Mouse (Mus musculus) T-helper 17 cell (primary cell): ENCODE data around the gene Qrich2.

Experiments used
- in situ Hi-C, 2 experiments: fragments of 300-600 bp; cut with MboI, MseI; formaldehyde crosslinking; loops; 1 replicate in 1 of 2; 2 replicates in 1 of 2; pipeline ENCODE4 v1.15.1; 2025; ENCODE audit warnings: high pct_unique_total_duplicates in 2 of 2

Gene Qrich2

GRCm38 (mm10) chr11:116416196-116416943 is 49.7 kb downstream of the Qrich2 start:
- in situ Hi-C loops: loop anchor here (25.0 kb wide), 4 partner anchors 921 to 1921 kb away; partner anchors contain the start of genes Cep295nl (in 1 of the 2), Cyth1 (in 1 of the 2), Nat9 (in 1 of the 2) and Tmem104 (in 1 of the 2)

- in situ Hi-C loops: loop anchor here (25.0 kb wide), 4 partner anchors 924 to 1924 kb away; partner anchors contain the start of genes Cep295nl (in 1 of the 2), Cyth1 (in 1 of the 2), Nat9 (in 1 of the 2) and Tmem104 (in 1 of the 2)
Observed at GRCm38 (mm10) chr11:116413631-116414022, 52.4 kb downstream of the Qrich2 start.

DNA sequence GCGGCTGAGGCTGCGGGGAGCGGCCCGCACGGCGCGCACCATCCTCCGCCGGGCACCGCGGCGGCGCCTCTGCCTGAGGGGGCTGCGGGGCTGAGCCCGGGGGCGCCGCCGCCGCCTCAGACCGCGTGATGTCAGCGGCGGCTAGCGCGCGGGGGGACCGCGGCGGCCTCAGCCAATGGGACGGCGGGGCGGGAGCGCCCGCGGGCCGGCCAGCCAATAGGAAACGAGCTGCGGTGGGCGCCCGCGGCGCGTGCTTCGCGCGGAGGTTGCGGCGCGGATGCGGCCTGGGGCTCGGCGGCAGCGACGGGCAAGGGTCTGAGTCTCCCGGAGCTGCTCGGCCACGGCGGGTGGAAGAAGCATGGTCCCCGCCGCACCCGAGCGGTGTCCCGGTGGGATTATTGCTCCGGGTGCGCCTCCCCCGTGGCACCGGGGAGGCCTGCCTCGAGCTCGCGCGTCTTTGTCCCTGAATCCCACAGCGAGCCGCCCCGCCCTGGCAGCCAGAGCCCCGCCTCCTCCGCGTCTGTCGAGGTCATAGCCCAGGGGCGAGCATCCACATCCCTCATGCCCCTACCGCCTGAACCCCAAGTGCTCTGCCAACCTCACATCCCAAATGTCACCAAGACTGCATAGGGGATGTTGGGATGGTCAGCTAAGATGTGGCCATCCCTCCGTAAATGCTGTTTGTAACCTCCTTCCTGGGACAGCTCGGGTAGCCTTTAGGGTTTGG is 53.0 kb downstream of the Qrich2 start, which contains the start of gene Rnf157:
TSS of gene Rnf157 (minus strand) at position 129 of the 727 bp plus-strand sequence.
- in situ Hi-C loops: loop anchor here (25.0 kb wide), 4 partner anchors 924 to 1924 kb away; partner anchors contain the start of genes Cep295nl (in 1 of the 2), Cyth1 (in 1 of the 2), Nat9 (in 1 of the 2) and Tmem104 (in 1 of the 2)

DNA sequence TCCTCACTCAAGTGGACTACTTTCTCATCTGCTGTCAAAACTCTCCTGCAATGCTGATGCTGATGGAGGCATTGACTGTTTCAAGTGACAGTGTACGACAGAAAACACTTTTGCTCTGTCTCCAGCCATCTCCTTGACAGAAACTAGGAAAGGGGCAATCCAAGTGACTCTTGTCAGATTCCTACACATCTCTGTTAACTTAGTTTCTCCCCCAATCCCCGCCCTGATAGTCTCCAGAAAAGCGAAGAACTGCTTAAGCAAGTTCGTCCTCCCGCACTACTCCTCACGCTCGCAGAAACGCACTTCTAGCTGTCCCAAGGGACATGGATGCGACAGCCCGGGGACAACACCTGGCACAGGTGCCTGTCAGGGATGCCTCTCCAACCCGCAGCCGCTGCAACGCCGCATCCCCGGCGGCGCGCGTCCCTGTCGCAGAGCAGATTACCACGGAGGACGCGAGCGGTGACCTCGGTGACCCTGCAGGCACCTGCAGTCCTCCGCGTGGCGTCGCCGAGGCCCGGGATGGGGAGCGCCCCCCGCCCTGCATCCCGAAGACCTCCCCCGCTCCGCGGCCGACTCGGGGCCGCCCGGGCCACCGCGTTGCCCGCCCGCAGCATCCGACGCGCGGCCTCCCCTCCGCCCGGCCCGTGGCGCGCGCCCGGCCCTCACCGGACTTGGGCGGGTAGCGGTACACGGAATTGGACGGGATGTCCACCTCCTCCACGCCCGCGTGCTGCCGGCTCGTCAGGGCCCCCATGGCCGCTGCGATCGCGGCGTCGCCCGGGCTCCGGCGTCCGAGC is 53.8 kb downstream of the Qrich2 start:
- in situ Hi-C loops: loop anchor here (25.0 kb wide), 4 partner anchors 925 to 1925 kb away; partner anchors contain the start of genes Cep295nl (in 1 of the 2), Cyth1 (in 1 of the 2), Nat9 (in 1 of the 2) and Tmem104 (in 1 of the 2)

GRCm38 (mm10) chr11:116411582-116411981 is 54.5 kb downstream of the Qrich2 start:
- in situ Hi-C loops: loop anchor here (25.0 kb wide), 4 partner anchors 926 to 1926 kb away; partner anchors contain the start of genes Cep295nl (in 1 of the 2), Cyth1 (in 1 of the 2), Nat9 (in 1 of the 2) and Tmem104 (in 1 of the 2)

DNA sequence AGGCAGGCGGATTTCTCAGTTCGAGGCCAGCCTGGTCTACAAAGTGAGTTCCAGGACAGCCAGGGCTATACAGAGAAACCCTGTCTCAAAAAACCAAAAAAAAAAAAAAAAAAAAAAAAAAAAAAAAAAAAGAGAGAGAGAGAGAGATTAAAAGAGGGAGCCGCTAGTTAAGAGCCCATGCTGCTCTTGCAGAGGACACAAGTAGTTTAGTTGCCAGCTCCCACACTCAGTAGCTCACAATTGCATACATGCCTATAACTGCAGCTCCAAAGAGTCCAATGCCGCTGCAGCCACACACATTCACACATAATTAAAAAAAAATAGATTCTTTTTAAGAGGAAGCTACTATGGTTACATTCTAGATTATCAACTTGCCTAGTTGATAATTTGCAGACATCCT is 55.6 kb downstream of the Qrich2 start:
- in situ Hi-C loops: loop anchor here (25.0 kb wide), 4 partner anchors 927 to 1927 kb away; partner anchors contain the start of genes Cep295nl (in 1 of the 2), Cyth1 (in 1 of the 2), Nat9 (in 1 of the 2) and Tmem104 (in 1 of the 2)

GRCm38 (mm10) chr11:116409008-116409407 is 57.0 kb downstream of the Qrich2 start:
- in situ Hi-C loops: loop anchor here (25.0 kb wide), 4 partner anchors 928 to 1928 kb away; partner anchors contain the start of genes Cep295nl (in 1 of the 2), Cyth1 (in 1 of the 2), Nat9 (in 1 of the 2) and Tmem104 (in 1 of the 2)

- in situ Hi-C loops: loop anchor here (25.0 kb wide), 4 partner anchors 931 to 1931 kb away; partner anchors contain the start of genes Cep295nl (in 1 of the 2), Cyth1 (in 1 of the 2), Nat9 (in 1 of the 2) and Tmem104 (in 1 of the 2)
Observed at GRCm38 (mm10) chr11:116406231-116406728, 59.8 kb downstream of the Qrich2 start.

- in situ Hi-C loops: loop anchor here (25.0 kb wide), 4 partner anchors 932 to 1932 kb away; partner anchors contain the start of genes Cep295nl (in 1 of the 2), Cyth1 (in 1 of the 2), Nat9 (in 1 of the 2) and Tmem104 (in 1 of the 2)
Observed at GRCm38 (mm10) chr11:116405601-116406000, 60.4 kb downstream of the Qrich2 start.

DNA sequence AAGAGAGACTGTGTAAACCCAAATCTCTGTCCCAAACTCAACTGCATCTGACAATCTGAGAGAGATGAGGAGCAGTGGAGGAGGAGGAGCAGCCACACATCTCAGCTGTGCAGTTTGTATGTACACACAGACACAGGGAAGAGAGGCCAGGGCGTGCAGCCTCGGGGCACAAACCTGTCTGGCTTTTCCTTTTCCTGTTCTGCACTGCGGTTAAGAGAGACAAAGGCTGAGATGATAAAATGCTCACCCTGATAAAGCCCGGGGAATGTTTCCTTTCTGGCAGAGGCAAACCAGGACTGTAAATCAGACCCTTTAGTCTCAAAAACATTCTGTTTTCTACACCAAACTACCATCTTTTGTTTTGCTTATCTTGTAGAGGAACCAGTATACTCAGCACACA is 65.5 kb downstream of the Qrich2 start:
- in situ Hi-C loops: loop anchor here (25.0 kb wide), 4 partner anchors 937 to 1937 kb away; partner anchors contain the start of genes Cep295nl (in 1 of the 2), Cyth1 (in 1 of the 2), Nat9 (in 1 of the 2) and Tmem104 (in 1 of the 2)

- in situ Hi-C loops: loop anchor here in 1 of 2 experiments (5.0 kb wide), 1 partner anchor 44 kb away; no protein-coding TSS in a partner anchor
Observed at GRCm38 (mm10) chr11:116398348-116398677, 67.7 kb downstream of the Qrich2 start.

- in situ Hi-C loops: loop anchor here in 1 of 2 experiments (5.0 kb wide), 1 partner anchor 45 kb away; no protein-coding TSS in a partner anchor
Observed at GRCm38 (mm10) chr11:116397517-116398347, 68.3 kb downstream of the Qrich2 start.

- in situ Hi-C loops: loop anchor here in 1 of 2 experiments (5.0 kb wide), 1 partner anchor 45 kb away; no protein-coding TSS in a partner anchor
Observed at GRCm38 (mm10) chr11:116396934-116397330, 69.1 kb downstream of the Qrich2 start.

GRCm38 (mm10) chr11:116396276-116396933 is 69.6 kb downstream of the Qrich2 start:
- in situ Hi-C loops: loop anchor here in 1 of 2 experiments (5.0 kb wide), 1 partner anchor 46 kb away; no protein-coding TSS in a partner anchor

DNA sequence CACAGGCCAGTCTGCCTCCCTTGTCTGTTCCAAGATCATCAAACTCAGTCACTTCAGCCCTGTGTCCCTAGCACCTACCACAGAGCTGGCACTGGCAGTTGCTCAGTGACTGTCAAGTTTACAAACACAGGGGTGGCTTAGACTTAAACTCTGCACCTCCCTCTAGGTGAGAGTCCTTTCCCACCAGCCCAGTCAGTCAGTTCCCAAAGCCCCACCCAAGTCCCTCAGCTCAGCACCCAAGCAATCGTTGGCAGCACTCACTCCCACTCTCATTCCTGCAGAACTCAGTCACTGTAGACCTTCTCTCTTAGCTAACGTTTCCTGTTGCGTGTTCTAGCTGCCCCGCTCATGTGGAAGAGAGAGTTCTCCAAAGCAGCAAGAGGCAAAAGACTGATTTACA is 71.3 kb downstream of the Qrich2 start:
- in situ Hi-C loops: loop anchor here in 1 of 2 experiments (5.0 kb wide), 1 partner anchor 48 kb away; no protein-coding TSS in a partner anchor
